Mouse (Mus musculus): Measurements from ENCODE around the gene Rmnd5b.

- TF ChIP-seq CEBPB (IDR thresholded peaks at IDR 0.05; ENCODE audit: insufficient read depth, poor library complexity, severe bottlenecking) (no peak), MYOG (IDR thresholded peaks at IDR 0.05; ENCODE audit: control insufficient read depth in 1 of 3, insufficient read depth in 1 of 3, insufficient read length in 2 of 3, low read depth in 2 of 3) (no peak), POLR2AphosphoS2 (IDR thresholded peaks at IDR 0.05; ENCODE audit: insufficient read length, low read depth) (no peak), POLR2A (IDR thresholded peaks at IDR 0.05; ENCODE audit: insufficient read length, low read depth) (no peak), MYOD1 (IDR thresholded peaks at IDR 0.05; ENCODE audit: control insufficient read depth in 1 of 3, insufficient read length in 2 of 3, low read depth in 2 of 3) (no peak), USF1 (IDR thresholded peaks at IDR 0.05; ENCODE audit: low read depth) (no peak), SRF (IDR thresholded peaks at IDR 0.05; ENCODE audit: control insufficient read depth, insufficient read length, low read depth) (no peak), TCF12 (IDR thresholded peaks at IDR 0.05; ENCODE audit: insufficient read depth, poor library complexity, severe bottlenecking) (no peak), E2F4 (IDR thresholded peaks at IDR 0.05; ENCODE audit: insufficient read depth) (no peak), MAX (IDR thresholded peaks at IDR 0.05; ENCODE audit: low read depth) (no peak), REST (IDR thresholded peaks at IDR 0.05; ENCODE audit: insufficient read depth, insufficient read length) (no peak), TCF3 (IDR thresholded peaks at IDR 0.05; ENCODE audit: insufficient read length, low read depth) (no peak)
Measured at GRCm38 (mm10) chr11:51661867-51662365, 26.2 kb upstream of the Rmnd5b start.
